Mouse (Mus musculus) bone marrow macrophage, adult 2 months (primary cell): ENCODE results near the gene 1700123O20Rik.

Source experiments
- CTCF ChIP-seq: IDR thresholded peaks from 2 replicates; pipeline ENCODE4 v1.5.1; 2012; ENCODE audit warnings: low read depth, mild to moderate bottlenecking, low read length, moderate library complexity
- POLR2A ChIP-seq: IDR thresholded peaks from 2 replicates; pipeline ENCODE4 v1.6.1; 2012; ENCODE audit warnings: mild to moderate bottlenecking, low read depth, low read length, borderline replicate concordance

- no peak for TF ChIP-seq CTCF
- TF ChIP-seq POLR2A = no peak
Measured at GRCm38 (mm10) chr14:54706589-54707320, 20.7 kb downstream of the 1700123O20Rik start.
